Mouse (Mus musculus) layer of hippocampus, postnatal 25 days (tissue): ENCODE results near the gene Cfap54. TPM values are rescaled to one million over a fixed set of nuclear protein-coding genes. Genes with fewer than 3 reads are reported as not detected.

ENCODE experiments used
- DNase-seq, 2 experiments: peaks; one replicate each; pipeline ENCODE4 v3.0.0; 2022; ENCODE audit warnings: mixed read lengths in 2 of 2, low spot score in 1 of 2; ENCODE audit errors: extremely low spot score in 1 of 2
- total RNA-seq, 2 experiments: library from RNA; stranded (reverse); gene quantifications; 2 replicates each; pipeline ENCODE4 v1.2.3; 2021

The Cfap54 gene
- total RNA-seq, 2 experiments from 2014 or later, result 14.1 to 17.3 TPM

DNA sequence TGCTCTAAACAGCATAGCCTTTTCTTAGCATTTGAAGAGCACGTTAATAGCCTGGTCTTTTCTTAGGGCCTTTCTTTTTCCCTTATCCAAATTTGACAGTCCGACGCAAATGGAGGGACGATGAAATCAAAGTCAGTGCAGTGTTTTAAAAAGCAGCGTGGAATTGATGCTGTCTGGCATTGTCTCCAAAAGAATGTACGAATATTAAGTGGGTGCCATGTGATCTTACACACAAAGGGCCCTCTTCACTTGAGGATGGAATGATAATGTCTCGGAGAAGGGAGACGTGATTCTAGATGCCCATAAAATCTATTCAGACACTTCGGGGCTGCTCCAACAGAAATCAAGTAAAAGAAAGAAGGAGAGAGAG, 289.9 kb downstream of the Cfap54 start:
- DNase-seq, result no peak

DNA sequence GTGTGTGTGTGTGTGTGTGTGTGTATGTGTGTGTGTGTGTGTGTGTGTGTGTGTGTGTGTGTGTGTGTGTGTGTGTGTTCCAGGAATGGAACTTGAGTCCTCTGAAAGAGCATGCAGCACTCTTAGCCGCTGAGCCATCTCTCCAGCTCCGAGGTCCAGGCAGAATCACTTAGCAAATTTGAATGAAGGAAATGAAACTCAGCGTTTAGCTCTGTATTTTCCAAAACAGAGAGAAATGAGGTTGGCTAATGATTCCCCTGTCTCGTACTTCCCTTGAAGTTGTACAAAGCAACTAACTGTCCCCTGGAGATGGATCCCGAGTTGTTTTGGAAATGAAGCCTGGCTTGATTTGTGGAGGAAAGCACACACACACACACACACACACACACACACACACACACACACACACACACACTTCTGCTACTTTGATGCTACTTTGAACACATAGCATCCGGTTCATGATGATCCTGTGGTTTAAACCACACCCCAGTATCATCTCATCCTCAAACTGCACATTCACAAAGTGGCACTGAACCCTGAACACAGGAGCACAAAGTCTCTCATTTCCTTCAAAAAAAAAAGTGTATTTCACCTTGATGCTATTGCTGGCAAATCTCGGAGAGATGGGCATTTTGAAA, 290.4 kb downstream of the Cfap54 start:
- DNase-seq, result no peak

DNA sequence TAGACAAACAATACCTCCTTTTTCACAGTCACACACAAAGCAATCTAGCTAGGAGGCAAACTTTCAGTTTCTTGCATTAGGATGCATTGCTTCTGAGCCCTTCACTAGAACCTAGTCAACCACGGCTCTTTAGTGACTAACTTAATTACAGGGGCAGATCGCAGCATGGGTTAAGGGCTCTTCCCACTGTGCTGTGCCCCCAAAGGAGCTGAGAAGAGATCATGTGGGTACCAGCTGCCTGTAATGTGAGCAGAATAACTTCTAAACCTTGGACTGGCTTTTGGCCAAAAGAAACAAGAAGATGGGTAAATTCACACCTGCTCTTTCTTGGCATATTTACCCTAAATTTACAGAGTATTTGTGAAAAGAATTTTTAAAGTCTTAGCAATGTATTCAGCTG, 291.2 kb downstream of the Cfap54 start:
- no peak for DNase-seq

DNA sequence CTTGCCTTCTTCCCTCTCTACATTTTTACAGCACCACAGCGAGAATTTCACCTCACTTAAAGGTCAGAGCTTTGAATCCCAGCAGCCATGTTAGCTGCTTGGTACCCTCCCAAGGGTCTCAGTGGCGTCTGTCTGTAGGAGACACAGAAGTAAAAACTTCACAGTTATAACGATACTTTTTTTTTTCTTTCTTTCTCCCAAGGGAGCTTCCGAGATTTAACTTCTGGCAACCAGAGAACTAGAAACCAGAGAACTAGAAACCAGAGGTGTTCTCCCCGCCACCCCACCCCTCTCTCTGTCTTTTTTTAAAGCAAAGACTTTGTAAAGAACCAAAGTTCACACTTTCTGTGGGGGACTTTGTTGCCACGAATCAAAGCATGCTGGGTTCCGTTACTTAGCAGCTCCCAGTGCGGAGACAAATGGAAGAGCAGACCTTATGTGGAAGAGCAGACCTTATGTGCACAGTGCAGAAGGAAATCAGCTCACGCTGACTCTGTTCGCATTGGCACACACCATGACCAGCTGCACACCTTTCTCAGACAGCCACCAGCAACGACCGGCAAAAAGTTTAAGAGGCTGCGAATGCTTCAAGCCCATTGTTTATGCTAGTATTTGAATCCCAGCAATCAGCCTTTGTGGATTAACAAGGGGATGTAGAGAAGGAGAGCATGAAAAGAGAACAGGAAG, 292.9 kb downstream of the Cfap54 start:
- no peak for DNase-seq

DNA sequence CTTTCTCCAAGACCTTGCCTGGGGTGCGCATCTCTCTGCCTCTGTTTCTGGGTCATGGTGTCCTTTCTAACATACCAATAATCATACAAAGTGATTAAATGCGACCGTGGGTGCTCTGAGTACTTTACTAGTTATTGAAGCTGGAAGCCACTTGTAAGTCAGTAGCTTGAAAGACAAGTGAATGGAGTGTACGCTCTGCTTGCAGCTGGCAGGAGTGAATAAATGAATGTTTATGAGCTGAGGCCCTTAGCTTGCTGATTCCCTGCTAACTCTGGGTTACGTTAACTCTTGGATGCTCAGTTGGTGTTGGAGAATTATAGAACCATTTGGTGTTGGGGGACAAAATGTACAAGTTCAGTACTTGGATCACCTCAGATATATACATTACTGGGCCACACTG, 298.7 kb downstream of the Cfap54 start:
- DNase-seq, result no peak

DNA sequence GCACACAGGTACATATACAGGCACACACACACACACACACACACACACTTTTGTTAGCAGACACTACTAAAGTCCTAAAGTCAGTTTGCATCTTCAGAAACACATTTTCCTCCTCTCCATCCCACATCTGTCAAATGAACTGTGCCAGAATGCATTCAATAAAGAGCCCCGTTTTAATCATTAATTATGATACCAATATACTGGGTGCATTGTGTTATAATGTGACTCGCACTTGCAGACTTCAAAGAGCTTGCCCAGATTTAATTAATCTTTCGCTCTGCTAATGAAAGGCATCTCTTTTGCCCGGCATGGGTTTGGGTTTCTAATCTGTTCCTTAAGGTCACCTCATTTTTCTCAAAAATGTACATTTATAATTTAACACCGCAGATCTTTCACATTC, 327.1 kb downstream of the Cfap54 start:
- no peak for DNase-seq

DNA sequence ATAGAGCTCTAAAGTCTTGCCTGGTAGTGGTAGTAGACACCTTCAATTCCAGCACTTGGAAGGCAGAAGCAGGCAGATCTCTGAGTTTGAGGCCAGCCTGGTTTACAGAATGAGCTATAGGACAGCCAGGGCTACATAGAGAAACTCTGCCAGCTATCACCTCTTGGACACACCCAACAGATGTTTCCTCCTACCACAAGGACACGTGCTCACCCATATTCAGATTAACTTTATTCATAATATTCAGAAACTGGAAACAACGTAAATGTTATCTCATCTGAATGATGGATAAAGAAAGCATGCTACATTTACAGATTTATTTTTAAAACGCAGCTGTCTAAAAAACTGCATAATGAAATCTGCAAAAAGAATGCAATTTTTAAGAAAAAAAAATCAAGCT, 351.1 kb downstream of the Cfap54 start:
- DNase-seq, result no peak

DNA sequence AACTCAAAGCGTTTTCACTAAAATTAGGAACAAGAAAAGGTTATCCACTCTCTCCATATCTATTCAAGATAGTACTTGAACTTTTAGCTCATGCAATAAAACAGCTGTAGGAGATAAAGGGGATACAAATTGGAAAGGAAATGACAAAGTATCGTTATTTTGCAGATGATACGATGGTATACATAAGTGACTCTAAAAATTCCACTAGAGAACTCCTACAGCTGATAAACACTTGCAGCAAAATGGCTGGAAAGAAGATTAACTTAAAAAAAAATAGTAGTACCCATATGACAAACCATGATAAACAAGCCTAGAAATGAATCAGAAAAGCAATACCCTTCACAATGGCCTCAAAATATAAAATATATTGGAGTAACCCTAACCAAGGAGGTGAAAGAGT, 352.7 kb downstream of the Cfap54 start:
- no peak for DNase-seq

Other genes starting within 250 kb of the Cfap54 start
- 100 to 1,000 TPM; 176 to 210 TPM for gene Cdk17, start 79.3 kb upstream of the Cfap54 start, total RNA-seq
- 1 to 10 TPM; 7.6 to 8.5 TPM for gene Elk3, start 229.5 kb upstream of the Cfap54 start, total RNA-seq